Mouse (Mus musculus): ENCODE measurements at regions not wholly inside any gene's neighbourhood (a gene's known extent, or its start where the extent isn't known, plus 50 kb on each side); places are given as distances from the start of the nearest gene placed in this dataset.

- Histone ChIP-seq H3K4me1 (ENCODE audit: insufficient read depth, low read length) (no peaks in the 10 kb centered on the region), H3K4me2 (ENCODE audit: low read depth, low read length) (no peak overlapping the region), H3K36me3 (ENCODE audit: insufficient read depth, low read length) (no peaks in the 10 kb centered on the region), H3K27me3 (ENCODE audit: insufficient read depth, low read length) (no peaks in the 10 kb centered on the region), H3K9ac (replicated peaks; ENCODE audit: low read length) (no peak overlapping the region), H3K9me3 (ENCODE audit: low read length) (no peaks in the 10 kb centered on the region), H3K4me3 (ENCODE audit: low read length) (no peak overlapping the region), H3K27ac (no peak overlapping the region)
- DNase-seq (ENCODE audit: low spot score), result no peak
- TF ChIP-seq CTCF (IDR thresholded peaks at IDR 0.05; ENCODE audit: low read depth), result no peak
- no peak for ATAC-seq
- 90% methylated on average over 4 of the region's 4 CpGs for WGBS
Observed at GRCm38 (mm10) chr8:35289967-35290366, 475.6 kb upstream of the Gm19410 start.

- no peak overlapping the region for H3K4me3 ChIP-seq (ENCODE audit: low read length)
- no peaks in the 10 kb centered on the region for H3K36me3 ChIP-seq (ENCODE audit: insufficient read depth, low read length)
- TF ChIP-seq CTCF (IDR thresholded peaks at IDR 0.05; ENCODE audit: low read depth), result no peak
- H3K9me3 ChIP-seq (ENCODE audit: low read length), result no peaks in the 10 kb centered on the region
- peak; percentile 56 for ATAC-seq
- WGBS, result 60% methylated on average over 14 of the region's 14 CpGs
- no peaks in the 10 kb centered on the region for H3K4me1 ChIP-seq (ENCODE audit: insufficient read depth, low read length)
- no peak overlapping the region for H3K4me2 ChIP-seq (ENCODE audit: low read depth, low read length)
- H3K9ac ChIP-seq (replicated peaks; ENCODE audit: low read length), result no peak overlapping the region
- no peaks in the 10 kb centered on the region for H3K27me3 ChIP-seq (ENCODE audit: insufficient read depth, low read length)
- no peak overlapping the region for H3K27ac ChIP-seq
- peak; percentile 20 for DNase-seq (ENCODE audit: low spot score)
Observed at GRCm38 (mm10) chr8:35293437-35294126, 472.0 kb upstream of the Gm19410 start.

GRCm38 (mm10) chr8:35296936-35297335 lies 468.7 kb upstream of the Gm19410 start:
- Histone ChIP-seq H3K36me3 (ENCODE audit: insufficient read depth, low read length) (no peaks in the 10 kb centered on the region), H3K4me2 (ENCODE audit: low read depth, low read length) (no peak overlapping the region), H3K27me3 (ENCODE audit: insufficient read depth, low read length) (no peaks in the 10 kb centered on the region), H3K4me1 (ENCODE audit: insufficient read depth, low read length) (no peaks in the 10 kb centered on the region), H3K4me3 (ENCODE audit: low read length) (no peak overlapping the region), H3K9ac (replicated peaks; ENCODE audit: low read length) (no peak overlapping the region), H3K27ac (no peak overlapping the region), H3K9me3 (ENCODE audit: low read length) (no peaks in the 10 kb centered on the region)
- no peak for TF ChIP-seq CTCF (IDR thresholded peaks at IDR 0.05; ENCODE audit: low read depth)
- ATAC-seq (no peak), DNase-seq (ENCODE audit: low spot score) (no peak)
- WGBS, result 50% methylated on average over 6 of the region's 6 CpGs

GRCm38 (mm10) chr8:35299088-35299487 lies 466.5 kb upstream of the Gm19410 start:
- H3K9ac ChIP-seq (replicated peaks; ENCODE audit: low read length), result no peak overlapping the region
- H3K27ac ChIP-seq, result no peak overlapping the region
- H3K9me3 ChIP-seq (ENCODE audit: low read length), result no peaks in the 10 kb centered on the region
- ATAC-seq (no peak), DNase-seq (ENCODE audit: low spot score) (no peak)
- no peaks in the 10 kb centered on the region for H3K27me3 ChIP-seq (ENCODE audit: insufficient read depth, low read length)
- no peaks in the 10 kb centered on the region for H3K4me1 ChIP-seq (ENCODE audit: insufficient read depth, low read length)
- no peak overlapping the region for H3K4me2 ChIP-seq (ENCODE audit: low read depth, low read length)
- H3K4me3 ChIP-seq (ENCODE audit: low read length), result no peak overlapping the region
- no peak for TF ChIP-seq CTCF (IDR thresholded peaks at IDR 0.05; ENCODE audit: low read depth)
- WGBS, result 93% methylated on average over 9 of the region's 9 CpGs
- H3K36me3 ChIP-seq (ENCODE audit: insufficient read depth, low read length), result no peaks in the 10 kb centered on the region

- 0 out of 2 replicates have a peak, but pooled peaks cover 2% of the 10 kb centered on the region for H3K9me3 ChIP-seq (ENCODE audit: low read length)
- no peak overlapping the region for H3K4me2 ChIP-seq (ENCODE audit: low read depth, low read length)
- no peak for TF ChIP-seq CTCF (IDR thresholded peaks at IDR 0.05; ENCODE audit: low read depth)
- no peak overlapping the region for H3K9ac ChIP-seq (replicated peaks; ENCODE audit: low read length)
- WGBS, result 45% methylated on average over 3 of the region's 3 CpGs
- no peak for ATAC-seq
- H3K27me3 ChIP-seq (ENCODE audit: insufficient read depth, low read length), result no peaks in the 10 kb centered on the region
- no peak overlapping the region for H3K4me3 ChIP-seq (ENCODE audit: low read length)
- H3K4me1 ChIP-seq (ENCODE audit: insufficient read depth, low read length), result no peaks in the 10 kb centered on the region
- no peak overlapping the region for H3K27ac ChIP-seq
- no peaks in the 10 kb centered on the region for H3K36me3 ChIP-seq (ENCODE audit: insufficient read depth, low read length)
- peak; percentile 38 for DNase-seq (ENCODE audit: low spot score)
Observed at GRCm38 (mm10) chr8:35300359-35300758, 465.2 kb upstream of the Gm19410 start.

GRCm38 (mm10) chr8:35300881-35301521 lies 464.6 kb upstream of the Gm19410 start:
- Histone ChIP-seq H3K27ac (no peak overlapping the region), H3K4me3 (ENCODE audit: low read length) (no peak overlapping the region), H3K4me2 (ENCODE audit: low read depth, low read length) (0 out of 2 replicates have a peak overlapping the region, but pooled peaks have one; percentile 14), H3K9me3 (ENCODE audit: low read length) (0 out of 2 replicates have a peak, but pooled peaks cover 2% of the 10 kb centered on the region), H3K27me3 (ENCODE audit: insufficient read depth, low read length) (no peaks in the 10 kb centered on the region), H3K9ac (replicated peaks; ENCODE audit: low read length) (no peak overlapping the region), H3K36me3 (ENCODE audit: insufficient read depth, low read length) (no peaks in the 10 kb centered on the region), H3K4me1 (ENCODE audit: insufficient read depth, low read length) (no peaks in the 10 kb centered on the region)
- no peak for TF ChIP-seq CTCF (IDR thresholded peaks at IDR 0.05; ENCODE audit: low read depth)
- WGBS, result 45% methylated on average over 10 of the region's 10 CpGs
- DNase-seq (ENCODE audit: low spot score) (peak; percentile 75), ATAC-seq (0 out of 2 replicates have a peak, but pooled peaks have one; percentile 62)

- Histone ChIP-seq H3K27ac (no peak overlapping the region), H3K4me3 (ENCODE audit: low read length) (no peak overlapping the region), H3K9ac (replicated peaks; ENCODE audit: low read length) (no peak overlapping the region), H3K4me1 (ENCODE audit: insufficient read depth, low read length) (no peaks in the 10 kb centered on the region), H3K9me3 (ENCODE audit: low read length) (0 out of 2 replicates have a peak, but pooled peaks cover 2% of the 10 kb centered on the region), H3K4me2 (ENCODE audit: low read depth, low read length) (no peak overlapping the region), H3K36me3 (ENCODE audit: insufficient read depth, low read length) (no peaks in the 10 kb centered on the region), H3K27me3 (ENCODE audit: insufficient read depth, low read length) (no peaks in the 10 kb centered on the region)
- ATAC-seq, result no peak
- DNase-seq (ENCODE audit: low spot score), result no peak
- 81% methylated on average over 7 of the region's 7 CpGs for WGBS
- no peak for TF ChIP-seq CTCF (IDR thresholded peaks at IDR 0.05; ENCODE audit: low read depth)
Observed at GRCm38 (mm10) chr8:35302856-35303255, 462.7 kb upstream of the Gm19410 start.
